Mouse (Mus musculus): Measurements from ENCODE around the gene L2hgdh. TPM values are rescaled to one million over a fixed set of nuclear protein-coding genes. Genes with fewer than 3 reads are reported as not detected.

Gene L2hgdh
- total and polyA plus RNA-seq, 2 experiments from 2014 or later, result 14.7 to 22.0 TPM

DNA sequence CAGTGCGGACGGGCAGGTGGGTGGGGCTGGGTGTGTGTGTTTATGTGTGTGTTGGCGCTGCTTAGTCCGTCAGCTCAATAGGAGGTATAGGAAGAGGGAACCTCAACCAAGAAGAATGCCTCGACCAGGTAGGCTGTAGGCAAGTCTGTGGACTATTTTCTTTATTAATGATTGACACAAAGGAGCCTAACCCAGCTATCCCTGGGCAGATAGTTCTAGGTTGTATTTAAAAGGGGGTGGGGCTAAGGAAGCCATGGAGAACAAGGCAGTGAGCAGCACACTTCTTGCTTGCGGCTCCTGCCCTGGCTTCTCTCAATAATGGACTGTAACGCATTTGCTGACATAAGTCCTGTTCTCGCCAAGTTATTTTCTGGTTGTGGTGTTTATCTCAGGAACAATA, 75.2 kb downstream of the L2hgdh start:
- ATAC-seq (ENCODE audit: insufficient read depth, low read depth), result no peak
- Histone ChIP-seq H3K9me3 (replicated peaks; ENCODE audit: control insufficient read depth, low read length) (peaks cover 5% of the 10 kb centered on the region; the same call in 1 of the 2 replicates), H3K9ac (replicated peaks; ENCODE audit: low read depth, low read length) (no peak overlapping the region), H3K4me2 (ENCODE audit: low read depth, low read length) (no peak overlapping the region), H3K4me3 (ENCODE audit: low read depth, low read length) (no peak overlapping the region), H3K27ac (ENCODE audit: low read depth) (no peak overlapping the region), H3K36me3 (replicated peaks; ENCODE audit: control insufficient read depth, insufficient read depth, low read length) (peaks cover 26% of the 10 kb centered on the region), H3K27me3 (ENCODE audit: control insufficient read depth, insufficient read depth, low read length) (no peaks in the 10 kb centered on the region), H3K4me1 (ENCODE audit: control insufficient read depth, insufficient read depth) (peaks cover 11% of the 10 kb centered on the region)
- no peak for DNase-seq (ENCODE audit: low spot score)
- 85% methylated on average over 8 of the region's 8 CpGs for WGBS
- no peak for TF ChIP-seq CTCF (IDR thresholded peaks at IDR 0.05; ENCODE audit: low read depth)
- no peak for TF ChIP-seq EP300 (IDR thresholded peaks at IDR 0.05; ENCODE audit: low read depth)

DNA sequence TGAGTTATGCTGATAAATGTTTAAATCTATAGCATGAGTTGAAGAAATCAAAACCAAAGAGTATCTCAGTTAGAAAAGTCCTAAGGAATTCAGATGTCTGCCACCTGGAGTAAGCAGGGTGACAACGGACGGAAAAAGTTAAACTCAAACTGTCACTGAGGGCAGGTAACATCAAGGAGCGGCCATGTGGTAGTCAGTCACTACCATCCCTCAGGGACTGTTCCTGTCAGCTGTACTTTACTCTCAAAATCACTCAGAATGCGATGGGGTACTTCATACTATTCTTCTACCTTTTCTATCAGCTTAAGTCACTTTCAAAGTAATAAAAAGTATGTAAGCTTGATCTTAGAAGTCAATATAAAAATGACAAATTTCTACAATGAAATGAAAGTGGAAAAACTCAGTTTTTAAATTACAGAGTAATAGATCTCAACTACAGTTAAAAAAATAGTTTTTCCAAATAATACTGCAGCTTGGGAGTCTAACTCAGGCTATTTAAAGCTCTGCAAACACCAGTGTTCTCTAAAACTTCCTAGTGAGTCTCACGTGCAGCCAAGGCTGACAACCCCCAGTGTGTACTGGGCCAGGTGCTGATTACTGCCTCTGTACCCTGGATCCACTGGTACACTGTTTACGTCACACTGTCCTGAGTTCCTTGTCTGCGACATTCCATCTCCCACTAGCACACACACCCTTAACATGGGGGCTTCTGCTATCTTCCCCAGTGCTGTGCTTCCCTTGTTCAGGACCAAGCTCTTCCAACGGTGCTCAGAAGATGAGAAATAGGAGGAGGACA, 78.7 kb downstream of the L2hgdh start:
- Histone ChIP-seq H3K4me1 (ENCODE audit: control insufficient read depth, insufficient read depth) (peaks cover 14% of the 10 kb centered on the region), H3K27me3 (ENCODE audit: control insufficient read depth, insufficient read depth, low read length) (no peaks in the 10 kb centered on the region), H3K9ac (replicated peaks; ENCODE audit: low read depth, low read length) (no peak overlapping the region), H3K36me3 (replicated peaks; ENCODE audit: control insufficient read depth, insufficient read depth, low read length) (peaks cover 22% of the 10 kb centered on the region), H3K9me3 (replicated peaks; ENCODE audit: control insufficient read depth, low read length) (no peaks in the 10 kb centered on the region), H3K4me3 (ENCODE audit: low read depth, low read length) (no peak overlapping the region), H3K27ac (ENCODE audit: low read depth) (peak overlapping the region; percentile 54), H3K4me2 (ENCODE audit: low read depth, low read length) (no peak overlapping the region)
- TF ChIP-seq EP300 (IDR thresholded peaks at IDR 0.05; ENCODE audit: low read depth) (0 out of 2 replicates have a peak, but pooled peaks have one; percentile 68), CTCF (IDR thresholded peaks at IDR 0.05; ENCODE audit: low read depth) (no peak)
- DNase-seq (ENCODE audit: low spot score) (peak; percentile 66), ATAC-seq (ENCODE audit: insufficient read depth, low read depth) (peak; percentile 94)
- WGBS, result 55% methylated on average over 8 of the region's 8 CpGs

DNA sequence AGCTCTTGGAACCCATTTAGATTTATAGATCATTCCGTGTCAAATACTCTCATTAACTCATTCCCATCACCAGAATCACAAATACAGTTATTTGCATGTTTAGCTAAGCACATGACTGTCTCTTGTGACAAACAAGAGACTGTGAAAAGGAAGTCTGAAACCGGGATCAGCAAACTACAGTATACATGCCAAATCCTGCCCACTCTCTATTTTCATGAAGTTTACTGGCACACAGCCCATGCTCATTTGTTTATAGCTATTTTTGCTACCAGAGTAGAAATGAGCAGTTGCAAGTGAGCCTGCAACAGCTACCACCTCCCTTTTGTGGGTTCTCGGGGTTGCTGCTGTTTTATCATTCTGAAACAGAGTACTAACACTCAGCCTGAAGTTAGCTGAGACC, 79.8 kb downstream of the L2hgdh start:
- H3K9me3 ChIP-seq (replicated peaks; ENCODE audit: control insufficient read depth, low read length), result no peaks in the 10 kb centered on the region
- peak overlapping the region; percentile 64 for H3K27ac ChIP-seq (ENCODE audit: low read depth)
- no peak overlapping the region for H3K9ac ChIP-seq (replicated peaks; ENCODE audit: low read depth, low read length)
- no peak overlapping the region for H3K4me3 ChIP-seq (ENCODE audit: low read depth, low read length)
- H3K4me2 ChIP-seq (ENCODE audit: low read depth, low read length), result no peak overlapping the region
- peaks cover 30% of the 10 kb centered on the region for H3K36me3 ChIP-seq (replicated peaks; ENCODE audit: control insufficient read depth, insufficient read depth, low read length)
- H3K4me1 ChIP-seq (ENCODE audit: control insufficient read depth, insufficient read depth), result peaks cover 14% of the 10 kb centered on the region
- no peak for TF ChIP-seq EP300 (IDR thresholded peaks at IDR 0.05; ENCODE audit: low read depth)
- no peak for TF ChIP-seq CTCF (IDR thresholded peaks at IDR 0.05; ENCODE audit: low read depth)
- WGBS, result 35% methylated on average over 3 of the region's 3 CpGs
- H3K27me3 ChIP-seq (ENCODE audit: control insufficient read depth, insufficient read depth, low read length), result no peaks in the 10 kb centered on the region
- ATAC-seq (ENCODE audit: insufficient read depth, low read depth) (no peak), DNase-seq (ENCODE audit: low spot score) (peak; percentile 28)

DNA sequence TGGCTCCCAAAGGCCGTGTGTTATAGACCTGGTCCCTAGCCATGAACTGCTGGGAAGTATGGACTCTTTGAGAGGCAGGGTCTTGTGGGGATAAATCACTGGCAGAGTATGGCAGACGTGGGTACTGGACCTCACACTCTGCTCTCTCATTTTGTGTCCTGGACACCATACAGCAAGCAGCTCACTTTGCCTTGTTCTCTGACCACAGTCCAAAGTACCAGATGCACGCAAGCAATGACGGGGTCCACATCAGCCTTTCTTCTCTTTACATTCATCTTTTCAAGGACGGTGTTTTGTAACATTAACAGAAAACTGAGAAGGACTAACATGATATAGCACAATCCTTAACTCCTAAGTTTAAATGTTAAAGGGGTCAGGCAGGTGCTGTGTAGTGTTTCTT, 81.8 kb downstream of the L2hgdh start:
- Histone ChIP-seq H3K9ac (replicated peaks; ENCODE audit: low read depth, low read length) (no peak overlapping the region), H3K4me2 (ENCODE audit: low read depth, low read length) (no peak overlapping the region), H3K36me3 (replicated peaks; ENCODE audit: control insufficient read depth, insufficient read depth, low read length) (peaks cover 43% of the 10 kb centered on the region), H3K4me1 (ENCODE audit: control insufficient read depth, insufficient read depth) (peaks cover 14% of the 10 kb centered on the region), H3K9me3 (replicated peaks; ENCODE audit: control insufficient read depth, low read length) (no peaks in the 10 kb centered on the region), H3K4me3 (ENCODE audit: low read depth, low read length) (no peak overlapping the region), H3K27me3 (ENCODE audit: control insufficient read depth, insufficient read depth, low read length) (no peaks in the 10 kb centered on the region), H3K27ac (ENCODE audit: low read depth) (no peak overlapping the region)
- ATAC-seq (ENCODE audit: insufficient read depth, low read depth) (no peak), DNase-seq (ENCODE audit: low spot score) (no peak)
- WGBS, result 90% methylated on average over 5 of the region's 5 CpGs
- TF ChIP-seq CTCF (IDR thresholded peaks at IDR 0.05; ENCODE audit: low read depth) (no peak), EP300 (IDR thresholded peaks at IDR 0.05; ENCODE audit: low read depth) (no peak)

MicroRNAs encoded within 50 kb of the gene (microRNA counts, 519-probe panel; counts per million panel counts)
- not detected for microRNA mmu-miR-681

Small RNAs within 50 kb of the gene (microRNA-seq; reads per million reads assigned to microRNA genes)
- not detected for gene Mir681

Other genes with a start within 250 kb of the L2hgdh start
- 2.2 and 9.2 TPM in 2 replicates for gene Vcpkmt, start 141.8 kb downstream of the L2hgdh start, total RNA-seq (2014; rRNA removed; ENCODE audit: low replicate concordance)
- gene Vcpkmt, start 141.8 kb downstream of the L2hgdh start, polyA plus RNA-seq (2015; fragmentation: Nextera tagmentation; extraction: Ambion mirVana), result 9.6 and 10.6 TPM in 2 replicates
- gene Sos2, start 43.0 kb downstream of the L2hgdh start, total RNA-seq (2014; rRNA removed; ENCODE audit: low replicate concordance), result 10.8 and 12.9 TPM in 2 replicates
- 5.2 and 5.7 TPM in 2 replicates for gene Sos2, start 43.0 kb downstream of the L2hgdh start, polyA plus RNA-seq (2015; fragmentation: Nextera tagmentation; extraction: Ambion mirVana)
- gene Atp5s, start 77 bp upstream of the L2hgdh start, total RNA-seq (2014; rRNA removed; ENCODE audit: low replicate concordance), result 8.9 and 20.6 TPM in 2 replicates
- gene Atp5s, start 77 bp upstream of the L2hgdh start, polyA plus RNA-seq (2015; fragmentation: Nextera tagmentation; extraction: Ambion mirVana), result 40.9 and 41.4 TPM in 2 replicates
- gene Cdkl1, start 66.4 kb upstream of the L2hgdh start, total RNA-seq (2014; rRNA removed; ENCODE audit: low replicate concordance), result 3.8 and 6.6 TPM in 2 replicates
- 6.0 and 6.5 TPM in 2 replicates for gene Cdkl1, start 66.4 kb upstream of the L2hgdh start, polyA plus RNA-seq (2015; fragmentation: Nextera tagmentation; extraction: Ambion mirVana)
- gene Atl1, start 167.7 kb upstream of the L2hgdh start, total RNA-seq (2014; rRNA removed; ENCODE audit: low replicate concordance), result 2.3 and 5.8 TPM in 2 replicates
- 7.5 and 8.6 TPM in 2 replicates for gene Atl1, start 167.7 kb upstream of the L2hgdh start, polyA plus RNA-seq (2015; fragmentation: Nextera tagmentation; extraction: Ambion mirVana)
- gene Map4k5, start 168.3 kb upstream of the L2hgdh start, total RNA-seq (2014; rRNA removed; ENCODE audit: low replicate concordance), result 51.0 and 55.8 TPM in 2 replicates
- gene Map4k5, start 168.3 kb upstream of the L2hgdh start, polyA plus RNA-seq (2015; fragmentation: Nextera tagmentation; extraction: Ambion mirVana), result 19.1 and 20.2 TPM in 2 replicates

All from heart, postnatal 0 days (tissue).